11 mouse cellular contexts compared by ENCODE assay signal in genomic region chr9:13616383-13617009, GRCm38 (mm10).
DNase-seq lines count a peak whose midpoint lies in the region; ATAC-seq and TF ChIP-seq lines count a peak whose summit lies in the region.
"Had no signal": no experiment of that assay in that cellular context is flagged by ENCODE, and none has a peak within 500 bp of the region (broad histone marks: within the 10 kb centered on the region; RNA-seq: fewer than 3 reads in every experiment).

No protein-coding gene starts in this region.

- WGBS in heart, embryonic 10.5 days = 59% methylated on average over 5 of the region's 5 CpGs
- 46% methylated on average over 5 of the region's 5 CpGs for WGBS in lung, postnatal 0 days
- 27% methylated on average over 5 of the region's 5 CpGs for WGBS in stomach, embryonic 14.5 days

- no peaks in the 10 kb centered on the region for H3K27me3 ChIP-seq in heart, embryonic 10.5 days (ENCODE audit: insufficient read depth, poor library complexity, severe bottlenecking)
- H3K27me3 ChIP-seq in lung, postnatal 0 days (replicated peaks; ENCODE audit: insufficient read depth, low read length) = no peaks in the 10 kb centered on the region
- no peaks in the 10 kb centered on the region for H3K27me3 ChIP-seq in stomach, embryonic 14.5 days (ENCODE audit: control insufficient read depth, insufficient read depth, low read length)

- no peak for ATAC-seq in lung, postnatal 0 days
- peak; percentile 60; the same call in 1 of the 2 replicates for ATAC-seq in stomach, embryonic 14.5 days (ENCODE audit: insufficient number of reproducible peaks, insufficient read depth, low FRiP score, low read depth)
- ATAC-seq: liver, postnatal 0 days had no signal

- no peak overlapping the region for H3K9ac ChIP-seq in lung, postnatal 0 days (replicated peaks; ENCODE audit: low read depth)
- H3K9ac ChIP-seq in stomach, embryonic 14.5 days (replicated peaks; ENCODE audit: low read depth, low read length) = no peak overlapping the region
- H3K9ac ChIP-seq: liver, postnatal 0 days had no signal

- no peak for TF ChIP-seq CTCF in lung, postnatal 0 days (IDR thresholded peaks at IDR 0.05)

- DNase-seq in heart, embryonic 10.5 days (ENCODE audit: low spot score) = peak; percentile 70
- no peak for DNase-seq in heart, postnatal 25 days (ENCODE audit: low spot score)
- no peak for DNase-seq in lung, postnatal 0 days (ENCODE audit: low spot score)
- no peak for DNase-seq in lung, postnatal 36 days
- DNase-seq in forelimb bud, embryonic 11.5 days (ENCODE audit: low read depth, low spot score) = peak; percentile 48
- no peak for DNase-seq in gastrocnemius, adult 8-10 months (ENCODE audit: low spot score in 2 of 2)
- DNase-seq: gastrocnemius, postnatal 14 days; liver, postnatal 0 days; right cerebral cortex, postnatal 14 days had no signal

- peaks cover 13% of the 10 kb centered on the region for H3K36me3 ChIP-seq in heart, embryonic 10.5 days
- H3K36me3 ChIP-seq in lung, postnatal 0 days (ENCODE audit: insufficient read depth, low read length) = no peaks in the 10 kb centered on the region
- no peaks in the 10 kb centered on the region for H3K36me3 ChIP-seq in stomach, embryonic 14.5 days (ENCODE audit: control insufficient read depth, insufficient read depth, low read length)

- no peak overlapping the region for H3K4me2 ChIP-seq in lung, postnatal 0 days (replicated peaks; ENCODE audit: low read depth, low read length)
- H3K4me2 ChIP-seq in stomach, embryonic 14.5 days (replicated peaks; ENCODE audit: low read depth, low read length) = no peak overlapping the region

- H3K27ac ChIP-seq in heart, embryonic 10.5 days = peak overlapping the region; percentile 4; the same call in 1 of the 2 replicates
- peak overlapping the region; percentile 26; the same call in 1 of the 2 replicates for H3K27ac ChIP-seq in lung, postnatal 0 days (ENCODE audit: low read length)
- peak overlapping the region; percentile 81 for H3K27ac ChIP-seq in stomach, embryonic 14.5 days (ENCODE audit: low read length)

- intact Hi-C loops in heart, postnatal 25 days (cut with DNase I) = no loop called here

- H3K4me1 ChIP-seq in heart, embryonic 10.5 days = peaks cover 24% of the 10 kb centered on the region
- peaks cover 3% of the 10 kb centered on the region; the same call in 1 of the 2 replicates for H3K4me1 ChIP-seq in lung, postnatal 0 days (ENCODE audit: insufficient read depth, low read depth, low read length)
- peaks cover 23% of the 10 kb centered on the region; the same call in 1 of the 2 replicates for H3K4me1 ChIP-seq in stomach, embryonic 14.5 days (ENCODE audit: control insufficient read depth, insufficient read depth, low read length)

- no peaks in the 10 kb centered on the region for H3K9me3 ChIP-seq in heart, embryonic 10.5 days
- H3K9me3 ChIP-seq in lung, postnatal 0 days (ENCODE audit: low read length) = no peaks in the 10 kb centered on the region
- H3K9me3 ChIP-seq in stomach, embryonic 14.5 days (ENCODE audit: control insufficient read depth, low read depth, low read length) = no peaks in the 10 kb centered on the region

- no peak for TF ChIP-seq EP300 in lung, postnatal 0 days (IDR thresholded peaks at IDR 0.05)

- H3K4me3 ChIP-seq in heart, embryonic 10.5 days = no peak overlapping the region
- no peak overlapping the region for H3K4me3 ChIP-seq in lung, postnatal 0 days (ENCODE audit: low read depth, low read length)
- H3K4me3 ChIP-seq in stomach, embryonic 14.5 days (ENCODE audit: low read depth, low read length) = no peak overlapping the region
- H3K4me3 ChIP-seq: myocyte had no signal

Comparison
In these comparisons a context has a peak if more than half of its experiments do, and no peak if none do; other contexts are left out.
1. DNase-seq: peak in heart, embryonic 10.5 days (single experiment) and forelimb bud, embryonic 11.5 days (single experiment); none in heart, postnatal 25 days (single experiment), lung, postnatal 0 days (single experiment), lung, postnatal 36 days (single experiment) and gastrocnemius, adult 8-10 months (0 of 2).
2. H3K27ac ChIP-seq: peak in every context shown above with its lines; median percentile 81 in stomach, embryonic 14.5 days; 26 in lung, postnatal 0 days; 4 in heart, embryonic 10.5 days.